Mouse (Mus musculus) hindbrain, embryonic 15.5 days (tissue): ENCODE results near the gene Uevld. TPM values are rescaled to one million over a fixed set of nuclear protein-coding genes. Genes with fewer than 3 reads are reported as not detected.
"Not testable (repeated sequence)": the region's sequence is repeated elsewhere in the genome, so short reads cannot be mapped to it uniquely, and the experiment has no call there.

Experiments
- ATAC-seq: fragments of 200-750 bp; cut with Nextera tagmentation; 2 replicates; pipeline ENCODE4 v1.8.0; 2017; ENCODE audit warnings: low read depth, moderate number of reproducible peaks, moderate TSS enrichment; ENCODE audit not compliant: low FRiP score
- H3K27ac ChIP-seq: fragments of 300-500 bp; sonication (generic); replicated peaks from 2 replicates; pipeline ENCODE4 v1.5.1; 2015; ENCODE audit warnings: mild to moderate bottlenecking, inconsistent platforms
- H3K27me3 ChIP-seq: fragments of 300-500 bp; sonication (generic); 2 replicates; pipeline ENCODE4 v1.6.1; 2015; ENCODE audit warnings: control low read depth, inconsistent platforms
- H3K36me3 ChIP-seq: fragments of 300-500 bp; sonication (generic); 2 replicates; pipeline ENCODE4 v1.6.1; 2015; ENCODE audit warnings: control low read depth, inconsistent platforms
- H3K4me1 ChIP-seq: fragments of 300-500 bp; sonication (generic); replicated peaks from 2 replicates; pipeline ENCODE4 v1.6.1; 2015; ENCODE audit warnings: control low read depth, inconsistent platforms
- H3K4me2 ChIP-seq: fragments of 300-500 bp; sonication (generic); 2 replicates; pipeline ENCODE4 v1.6.1; 2015; ENCODE audit warnings: moderate library complexity, mild to moderate bottlenecking, inconsistent platforms
- H3K4me3 ChIP-seq: fragments of 300-500 bp; sonication (generic); 2 replicates; pipeline ENCODE4 v1.5.1; 2015; ENCODE audit warnings: mild to moderate bottlenecking, inconsistent platforms
- H3K9ac ChIP-seq: fragments of 300-500 bp; sonication (generic); 2 replicates; pipeline ENCODE4 v1.6.1; 2015; ENCODE audit warnings: inconsistent platforms
- H3K9me3 ChIP-seq: fragments of 300-500 bp; sonication (generic); 2 replicates; pipeline ENCODE4 v1.6.1; 2016; ENCODE audit warnings: control low read depth, inconsistent platforms
- WGBS: fragments of 180-500 bp; shearing (Covaris S2); methylation state at CpG from one replicate; pipeline ENCODE4 v1.1.7; 2015; 5-methylcytosine and 5-hydroxymethylcytosine counted together
- polyA plus RNA-seq: library from polyadenylated mRNA; unstranded; fragments of >200 nt; fragmentation: Nextera tagmentation; extraction: Ambion mirVana; gene quantifications from 2 replicates; pipeline ENCODE4 v1.2.1, GENCODE M21; 2015

Gene Uevld
- polyA plus RNA-seq, 1 experiment from 2014 or later, result 4.5 TPM

DNA sequence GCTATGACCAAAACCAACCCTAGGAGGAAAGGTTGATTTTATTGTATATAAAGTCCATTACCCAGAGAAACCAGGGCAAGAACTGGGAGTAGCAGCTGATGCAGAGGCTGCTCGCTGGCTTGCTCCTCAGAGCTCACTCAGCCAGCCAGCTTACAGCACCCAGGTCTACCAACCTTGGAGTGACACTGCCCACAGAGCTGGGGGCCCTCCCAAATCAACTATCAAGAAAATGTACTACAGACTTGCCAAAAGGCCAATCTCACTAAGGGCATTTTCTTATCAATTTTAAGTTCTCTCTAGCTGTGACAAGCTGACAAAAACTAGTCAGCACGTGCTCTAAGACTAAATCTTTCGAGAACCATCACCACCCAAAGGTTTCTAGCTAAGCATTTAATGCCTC is 37.2 kb upstream of the Uevld start:
- Histone ChIP-seq H3K36me3 (peaks cover 63% of the 10 kb centered on the region), H3K9ac (no peak overlapping the region), H3K9me3 (no peaks in the 10 kb centered on the region), H3K4me3 (no peak overlapping the region), H3K4me2 (no peak overlapping the region), H3K27ac (no peak overlapping the region), H3K27me3 (no peaks in the 10 kb centered on the region), H3K4me1 (peaks cover 8% of the 10 kb centered on the region)
- WGBS, result 98% methylated on average over 3 of the region's 3 CpGs
- ATAC-seq, result no peak

DNA sequence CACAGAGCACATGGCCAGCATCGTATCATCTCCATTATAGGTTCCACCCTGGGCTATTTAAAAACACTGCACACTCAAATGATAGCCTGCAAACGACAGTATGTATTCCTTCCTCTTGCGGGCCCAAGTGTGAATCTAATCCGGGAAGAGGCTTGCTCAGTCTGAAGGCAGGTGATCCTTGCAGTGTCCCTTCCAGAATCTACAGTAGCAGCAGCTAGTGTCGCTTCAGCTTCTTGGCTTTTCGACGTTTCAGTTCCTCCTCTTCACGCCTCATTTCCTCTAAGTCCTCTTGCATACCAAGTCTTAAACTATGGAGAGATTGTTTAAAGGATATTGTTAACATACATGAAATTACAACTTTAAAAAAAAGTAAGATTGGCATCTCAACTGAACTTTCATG is 34.8 kb upstream of the Uevld start:
- H3K4me3 ChIP-seq, result no peak overlapping the region
- H3K9ac ChIP-seq, result no peak overlapping the region
- no peaks in the 10 kb centered on the region for H3K9me3 ChIP-seq
- H3K27ac ChIP-seq, result no peak overlapping the region
- no peak overlapping the region for H3K4me2 ChIP-seq
- H3K36me3 ChIP-seq, result peaks cover 53% of the 10 kb centered on the region
- H3K27me3 ChIP-seq, result no peaks in the 10 kb centered on the region
- 77% methylated on average over 8 of the region's 8 CpGs for WGBS
- no peak for ATAC-seq
- no peaks in the 10 kb centered on the region for H3K4me1 ChIP-seq

DNA sequence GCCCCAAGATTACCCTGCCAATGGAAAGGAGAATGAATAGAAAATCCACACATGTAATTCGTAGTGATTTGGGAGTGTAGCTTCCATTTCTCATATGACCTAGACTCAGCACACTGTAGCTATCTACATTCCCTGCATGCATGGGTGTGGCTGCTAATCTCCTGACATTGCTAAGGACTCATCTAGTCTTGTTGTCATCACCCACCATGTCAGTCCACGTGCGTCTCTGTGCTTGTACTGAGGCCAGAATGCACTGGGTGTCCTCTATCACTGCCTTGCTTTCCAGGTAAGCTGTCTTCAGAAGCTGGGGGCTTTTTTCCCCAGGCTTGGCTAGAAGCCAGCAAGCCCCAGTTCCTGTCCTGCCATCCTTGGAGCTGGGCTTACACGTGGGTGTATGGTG is 31.1 kb upstream of the Uevld start:
- ATAC-seq, H3K27ac ChIP-seq, H3K27me3 ChIP-seq, H3K9me3 ChIP-seq, H3K4me3 ChIP-seq, H3K4me1 ChIP-seq, H3K9ac ChIP-seq, H3K4me2 ChIP-seq: not testable (repeated sequence)
- H3K36me3 ChIP-seq, result peaks cover 20% of the 10 kb centered on the region
- 88% methylated on average over 4 of the region's 4 CpGs for WGBS

DNA sequence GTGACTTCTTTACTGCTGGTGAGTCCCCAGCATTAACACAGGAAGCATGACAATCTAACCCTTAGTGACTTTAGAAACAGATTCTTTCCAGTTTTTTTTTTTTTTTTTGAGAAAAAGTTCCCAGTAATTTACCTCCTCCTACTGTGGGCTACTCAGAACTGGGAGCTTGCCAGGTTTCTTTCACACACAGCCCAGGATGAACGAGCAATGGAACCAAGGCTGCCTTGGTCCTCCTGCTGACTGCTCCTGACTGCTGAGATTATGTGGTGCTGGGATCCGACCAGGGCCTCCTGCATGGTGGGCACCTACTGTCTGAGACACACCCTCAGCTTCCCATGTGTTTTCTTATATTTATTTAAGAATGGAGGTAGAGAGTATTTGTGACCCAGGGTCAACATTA is 28.7 kb upstream of the Uevld start:
- Histone ChIP-seq H3K9me3 (no peaks in the 10 kb centered on the region), H3K27me3 (no peaks in the 10 kb centered on the region), H3K27ac (no peak overlapping the region), H3K36me3 (peaks cover 5% of the 10 kb centered on the region), H3K4me1 (peaks cover 5% of the 10 kb centered on the region; the same call in 1 of the 2 replicates), H3K9ac (no peak overlapping the region), H3K4me2 (no peak overlapping the region), H3K4me3 (no peak overlapping the region)
- 43% methylated on average over 2 of the region's 2 CpGs for WGBS
- peak; percentile 42; the same call in 1 of the 2 replicates for ATAC-seq

DNA sequence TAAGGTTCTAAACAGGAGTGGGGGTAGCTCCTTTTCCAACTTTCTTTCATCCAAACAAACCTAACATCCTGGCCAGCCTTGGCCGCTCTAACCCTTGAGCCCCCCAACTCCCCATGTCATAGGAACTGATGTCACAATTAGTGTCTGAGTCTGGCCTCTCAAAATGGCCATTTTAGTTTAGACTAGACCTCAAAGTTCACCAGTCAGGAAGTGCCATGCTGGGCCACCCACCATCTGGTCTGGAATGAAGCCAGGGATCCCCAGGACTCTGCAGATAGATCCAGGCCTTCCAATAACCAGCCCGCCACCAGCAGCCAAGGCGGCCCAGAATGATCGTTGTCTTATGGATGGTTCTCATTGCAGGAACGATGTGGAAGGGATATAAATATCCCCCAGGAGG is 28.3 kb upstream of the Uevld start:
- no peak overlapping the region for H3K4me3 ChIP-seq
- WGBS, result 49% methylated on average over 5 of the region's 5 CpGs

DNA sequence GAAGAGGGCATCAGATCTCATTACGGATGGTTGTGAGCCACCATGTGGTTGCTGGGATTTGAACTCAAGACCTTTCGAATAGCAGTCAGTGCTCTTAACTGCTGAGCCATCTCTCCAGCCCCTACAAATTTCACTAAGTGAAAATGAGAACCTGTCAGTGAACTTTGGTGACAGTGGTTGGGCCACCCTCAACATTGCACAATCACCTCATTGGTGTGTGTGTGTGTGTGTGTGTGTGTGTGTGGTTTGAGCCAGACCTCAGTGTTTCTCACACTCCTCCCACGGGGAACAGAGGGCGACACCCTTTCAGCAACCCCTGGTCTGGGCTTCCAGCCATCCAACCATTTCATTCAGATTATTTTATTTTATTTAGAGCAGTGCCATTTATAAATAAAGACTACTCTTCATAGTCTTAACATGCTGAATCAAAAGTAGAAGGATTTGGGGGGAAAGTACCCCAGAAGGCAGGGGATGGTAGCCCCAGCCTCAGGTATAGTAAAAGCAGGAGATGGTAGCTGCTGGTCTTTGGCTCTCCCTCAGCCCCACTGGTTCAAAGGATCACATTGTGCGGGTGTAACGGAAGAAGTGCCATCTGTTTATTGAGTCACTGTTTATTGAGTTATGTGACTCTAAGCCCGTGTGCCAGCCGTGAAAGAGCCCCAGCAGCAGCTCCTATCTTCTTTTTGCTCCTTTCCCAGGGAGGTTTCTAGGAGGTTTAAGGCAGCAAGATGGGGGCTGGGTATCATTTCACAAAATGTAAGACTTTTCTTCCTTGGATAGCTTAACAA is 27.6 kb upstream of the Uevld start:
- Histone ChIP-seq H3K27me3 (no peaks in the 10 kb centered on the region), H3K9ac (no peak overlapping the region), H3K27ac (peak overlapping the region; percentile 27; the same call in 1 of the 2 replicates), H3K9me3 (no peaks in the 10 kb centered on the region), H3K4me2 (no peak overlapping the region), H3K4me3 (no peak overlapping the region), H3K36me3 (no peaks in the 10 kb centered on the region), H3K4me1 (peaks cover 5% of the 10 kb centered on the region; the same call in 1 of the 2 replicates)
- 68% methylated on average over 8 of the region's 8 CpGs for WGBS
- no peak for ATAC-seq

More for the DNA sequence above, 28.3 kb upstream of the Uevld start:
- Histone ChIP-seq H3K27me3 (no peaks in the 10 kb centered on the region), H3K4me2 (no peak overlapping the region), H3K27ac (peak overlapping the region; percentile 27; the same call in 1 of the 2 replicates), H3K36me3 (peaks cover under 1% of the 10 kb centered on the region; the same call in 1 of the 2 replicates), H3K4me1 (peaks cover 5% of the 10 kb centered on the region; the same call in 1 of the 2 replicates), H3K9me3 (no peaks in the 10 kb centered on the region), H3K9ac (no peak overlapping the region)
- ATAC-seq, result no peak

DNA sequence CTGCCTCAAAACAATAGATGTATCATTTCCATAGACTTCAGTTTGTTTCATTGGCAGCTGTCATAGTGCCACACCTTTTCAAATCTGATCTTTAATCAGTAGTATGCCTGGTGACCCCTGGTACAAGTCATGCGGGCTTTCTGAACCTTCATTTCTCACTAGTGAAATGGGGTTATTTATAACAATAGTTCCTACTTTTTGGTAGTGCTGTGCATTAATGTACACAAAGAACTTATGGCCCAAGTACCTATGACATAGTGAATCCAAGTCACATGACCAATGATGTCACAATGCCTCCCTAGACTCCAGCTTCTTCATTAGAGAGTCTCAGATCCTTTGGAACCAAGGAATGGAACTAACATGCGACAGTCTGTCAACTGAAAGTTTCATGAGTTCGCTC is 25.0 kb upstream of the Uevld start, which contains the start of gene Gm9999:
Gm9999 (plus strand) TSS at position 301 of the 400 bp plus-strand sequence.
- Histone ChIP-seq H3K4me2 (no peak within 1 kb of the TSS), H3K9me3 (no peaks in the 10 kb centered on the region), H3K36me3 (no peaks in the 10 kb centered on the region), H3K4me1 (peaks cover 5% of the 10 kb centered on the region; the same call in 1 of the 2 replicates), H3K27ac (no peak within 1 kb of the TSS), H3K27me3 (no peaks in the 10 kb centered on the region), H3K9ac (no peak within 1 kb of the TSS), H3K4me3 (no peak within 1 kb of the TSS)
- no peak for ATAC-seq
- 97% methylated on average over 3 of the region's 3 CpGs for WGBS

DNA sequence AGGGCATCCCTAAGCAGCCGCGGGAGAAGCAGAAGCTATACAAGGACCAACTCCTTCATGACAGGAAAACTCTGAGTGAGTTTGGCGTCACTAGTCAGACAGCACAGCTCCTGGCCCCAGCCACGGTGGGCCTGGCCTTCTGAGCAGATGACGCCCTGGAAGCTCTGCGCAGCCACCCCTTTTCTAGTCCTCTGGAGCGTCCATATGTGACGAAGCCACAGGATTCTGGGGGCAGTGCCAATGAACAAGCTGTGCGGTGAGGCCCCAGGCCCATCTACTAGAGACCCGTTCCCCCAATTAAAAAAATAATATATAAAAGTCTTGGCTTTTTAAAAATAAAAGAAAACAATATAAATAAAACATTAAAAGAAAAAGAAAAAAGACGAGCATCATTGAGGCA is 17.1 kb upstream of the Uevld start:
- 86% methylated on average over 11 of the region's 11 CpGs for whole genome bisulfite sequencing
- Histone ChIP-seq H3K4me2 (no peak overlapping the region), H3K4me3 (no peak overlapping the region), H3K27ac (no peak overlapping the region), H3K9ac (no peak overlapping the region), H3K27me3 (no peaks in the 10 kb centered on the region), H3K36me3 (no peaks in the 10 kb centered on the region), H3K9me3 (no peaks in the 10 kb centered on the region), H3K4me1 (no peaks in the 10 kb centered on the region)
- ATAC-seq, result no peak

DNA sequence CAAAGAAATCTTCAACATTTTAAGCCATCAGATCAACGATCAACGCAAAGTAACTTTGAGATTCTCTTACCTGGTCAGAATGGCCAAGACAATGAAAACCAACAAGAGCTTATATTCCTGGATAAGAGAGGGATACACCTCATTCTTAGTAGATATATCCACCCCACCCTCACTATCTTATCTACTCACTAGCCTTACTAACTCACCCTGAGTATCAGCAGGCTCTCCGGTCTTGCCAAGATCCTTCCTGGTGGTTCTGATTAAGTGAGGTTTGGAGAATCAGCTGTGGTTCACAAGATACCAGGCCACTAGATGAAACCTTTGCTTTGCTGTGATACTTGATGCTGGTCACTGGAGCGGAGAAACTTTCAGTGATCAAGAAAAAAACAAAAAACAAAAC is 16.3 kb upstream of the Uevld start:
- Histone ChIP-seq H3K27me3 (no peaks in the 10 kb centered on the region), H3K4me1 (no peaks in the 10 kb centered on the region), H3K4me2 (no peak overlapping the region), H3K9ac (no peak overlapping the region), H3K9me3 (no peaks in the 10 kb centered on the region), H3K36me3 (no peaks in the 10 kb centered on the region), H3K27ac (no peak overlapping the region), H3K4me3 (no peak overlapping the region)
- ATAC-seq, result no peak
- WGBS, result 95% methylated on average over 4 of the region's 4 CpGs

DNA sequence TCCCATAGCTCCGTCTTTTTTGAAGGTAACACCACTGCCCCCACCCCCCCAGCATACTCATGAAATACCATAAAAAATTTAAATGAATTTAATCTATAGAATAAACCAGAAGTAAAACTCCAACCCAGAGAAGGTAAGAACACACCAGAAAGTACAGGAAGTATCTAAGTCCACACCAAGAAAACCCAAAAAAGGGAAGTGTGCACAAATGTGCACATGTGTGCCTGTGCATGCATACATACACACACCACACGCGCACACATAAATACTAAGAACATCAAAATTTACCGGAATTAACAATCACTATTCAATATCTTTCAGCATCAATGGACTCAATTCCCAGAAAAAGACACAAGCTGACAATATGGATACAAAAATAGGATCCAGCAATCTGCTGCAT is 11.6 kb upstream of the Uevld start:
- no peak overlapping the region for H3K4me2 ChIP-seq
- H3K4me3 ChIP-seq, result no peak overlapping the region
- H3K9me3 ChIP-seq, result no peaks in the 10 kb centered on the region
- no peaks in the 10 kb centered on the region for H3K4me1 ChIP-seq
- H3K9ac ChIP-seq, result no peak overlapping the region
- 91% methylated on average over 4 of the region's 4 CpGs for WGBS
- no peaks in the 10 kb centered on the region for H3K36me3 ChIP-seq
- ATAC-seq, result no peak
- no peak overlapping the region for H3K27ac ChIP-seq
- H3K27me3 ChIP-seq, result no peaks in the 10 kb centered on the region

DNA sequence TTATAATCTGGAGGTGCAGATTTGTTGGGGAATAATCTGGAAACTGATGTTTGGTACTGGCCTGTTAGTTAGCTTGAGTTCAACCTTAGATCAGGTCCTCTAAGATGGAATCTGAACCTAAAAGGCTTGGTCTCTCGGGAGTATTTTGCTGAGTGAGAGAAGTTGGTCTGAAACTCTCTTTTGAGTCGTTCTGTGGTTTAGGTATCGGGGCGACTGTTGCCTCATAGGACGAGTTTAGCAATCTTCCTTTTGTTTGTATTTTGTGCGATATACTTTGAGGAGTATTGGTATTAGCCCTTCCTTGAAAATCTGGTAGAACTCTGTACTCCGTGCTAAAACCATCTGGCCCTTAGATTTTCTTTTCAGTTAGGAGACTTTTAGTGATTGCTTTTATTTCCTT is 5.7 kb upstream of the Uevld start:
- Histone ChIP-seq H3K4me1 (peaks cover 12% of the 10 kb centered on the region), H3K27me3 (no peaks in the 10 kb centered on the region), H3K4me2 (no peak overlapping the region), H3K9me3 (no peaks in the 10 kb centered on the region), H3K36me3 (no peaks in the 10 kb centered on the region), H3K4me3 (no peak overlapping the region), H3K27ac (no peak overlapping the region), H3K9ac (no peak overlapping the region)
- WGBS, result 85% methylated on average over 7 of the region's 7 CpGs
- ATAC-seq, result no peak

DNA sequence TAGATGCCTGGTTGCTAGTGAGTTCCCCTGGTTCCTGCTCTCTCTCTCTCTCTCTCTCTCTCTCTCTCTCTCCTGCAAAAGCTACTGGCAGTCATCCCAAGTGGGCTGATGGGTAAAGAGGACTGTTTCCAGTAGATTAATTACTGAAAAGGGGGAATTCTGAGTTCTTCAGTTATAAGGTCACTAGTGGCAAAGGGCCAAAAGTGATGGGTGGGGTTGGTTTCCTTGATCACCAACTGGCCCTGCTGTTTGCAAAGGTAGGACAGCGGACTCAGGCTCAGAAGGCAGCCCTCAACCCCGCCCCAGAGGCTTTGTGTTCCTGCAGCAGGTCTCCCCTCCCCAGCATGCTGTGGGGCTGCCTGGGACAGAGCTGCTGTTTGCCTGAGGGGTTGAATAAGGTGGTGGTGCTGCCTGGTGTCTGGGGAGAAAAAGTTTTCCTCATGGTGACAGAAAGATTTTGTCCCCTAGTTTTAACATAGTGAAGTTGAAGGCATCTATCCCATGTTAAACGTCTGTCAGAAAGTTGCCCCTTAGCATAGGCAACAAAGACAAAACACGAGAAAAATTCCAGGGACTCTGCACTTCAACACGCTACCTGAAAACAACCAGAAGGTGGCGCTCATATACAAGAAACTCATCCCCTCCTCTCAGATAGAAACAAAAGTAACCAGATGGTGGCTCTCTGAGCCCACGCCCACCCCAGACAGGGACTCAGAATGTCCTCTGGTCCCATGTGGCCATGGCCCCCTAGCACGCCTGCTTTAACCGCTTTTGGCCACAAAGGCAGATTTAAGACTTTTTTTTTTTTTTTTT is 4.7 kb upstream of the Uevld start:
- Histone ChIP-seq H3K4me1 (peaks cover 16% of the 10 kb centered on the region), H3K36me3 (no peaks in the 10 kb centered on the region), H3K4me3 (no peak overlapping the region), H3K4me2 (peak overlapping the region; percentile 36), H3K27me3 (no peaks in the 10 kb centered on the region), H3K9ac (peak overlapping the region; percentile 6; the same call in 1 of the 2 replicates), H3K27ac (peak overlapping the region; percentile 68), H3K9me3 (no peaks in the 10 kb centered on the region)
- 0% methylated on average over 9 of the region's 9 CpGs for WGBS
- peak; percentile 70 for ATAC-seq
